Mouse (Mus musculus) forebrain, embryonic 10.5 days (tissue): ENCODE measurements around the gene Atp5g1. TPM values are rescaled to one million over a fixed set of nuclear protein-coding genes. Genes with fewer than 3 reads are reported as not detected.

Source experiments
- DNase-seq: peaks from one replicate; pipeline ENCODE4 v3.0.0-alpha.2; 2017; ENCODE audit warnings: low spot score; ENCODE audit errors: extremely low spot score
- H3K27ac ChIP-seq: fragments of 300-500 bp; sonication (generic); 2 replicates; pipeline ENCODE4 v1.5.1; 2016; ENCODE audit warnings: mild to moderate bottlenecking
- H3K27me3 ChIP-seq: fragments of 300-500 bp; sonication (generic); 2 replicates; pipeline ENCODE4 v1.6.1; 2016; ENCODE audit warnings: mild to moderate bottlenecking; ENCODE audit not compliant: poor library complexity, severe bottlenecking
- H3K36me3 ChIP-seq: fragments of 300-500 bp; sonication (generic); replicated peaks from 2 replicates; pipeline ENCODE4 v1.6.1; 2016; ENCODE audit warnings: mild to moderate bottlenecking, moderate library complexity
- H3K4me1 ChIP-seq: fragments of 300-500 bp; sonication (generic); 2 replicates; pipeline ENCODE4 v1.6.1; 2016
- H3K4me3 ChIP-seq: fragments of 300-500 bp; sonication (generic); 2 replicates; pipeline ENCODE4 v1.5.1; 2016; ENCODE audit warnings: mild to moderate bottlenecking, moderate library complexity
- H3K9me3 ChIP-seq: fragments of 300-500 bp; sonication (generic); 2 replicates; pipeline ENCODE4 v1.6.1; 2016; ENCODE audit warnings: mild to moderate bottlenecking, moderate library complexity
- WGBS: fragments of 180-500 bp; shearing (Covaris S2); methylation state at CpG from one replicate; pipeline ENCODE4 v1.1.7; 2016; 5-methylcytosine and 5-hydroxymethylcytosine counted together
- polyA plus RNA-seq: library from polyadenylated mRNA; unstranded; fragments of >200 nt; fragmentation: Nextera tagmentation; extraction: Ambion mirVana; gene quantifications from 2 replicates; pipeline ENCODE4 v1.2.1, GENCODE M21; 2016

Gene Atp5g1
- polyA plus RNA-seq, 1 experiment from 2014 or later = 557 TPM

GRCm38 (mm10) chr11:96092674-96093291, 17.3 kb upstream of the Atp5g1 start:
- no peak for DNase-seq
- Histone ChIP-seq H3K4me1 (no peaks in the 10 kb centered on the region), H3K27ac (no peak overlapping the region), H3K27me3 (peaks cover 7% of the 10 kb centered on the region; the same call in 1 of the 2 replicates), H3K4me3 (no peak overlapping the region), H3K36me3 (no peaks in the 10 kb centered on the region), H3K9me3 (peaks cover 6% of the 10 kb centered on the region; the same call in 1 of the 2 replicates)
- 47% methylated on average over 7 of the region's 7 CpGs for WGBS

- Histone ChIP-seq H3K27ac (no peak overlapping the region), H3K36me3 (no peaks in the 10 kb centered on the region), H3K9me3 (peaks cover 6% of the 10 kb centered on the region; the same call in 1 of the 2 replicates), H3K4me3 (no peak overlapping the region), H3K27me3 (peaks cover 3% of the 10 kb centered on the region; the same call in 1 of the 2 replicates), H3K4me1 (no peaks in the 10 kb centered on the region)
- WGBS = 59% methylated on average over 2 of the region's 2 CpGs
- DNase-seq = no peak
Observed at GRCm38 (mm10) chr11:96091073-96091472, 15.6 kb upstream of the Atp5g1 start.

GRCm38 (mm10) chr11:96087981-96088380, 12.5 kb upstream of the Atp5g1 start:
- H3K4me3 ChIP-seq = no peak overlapping the region
- no peak for DNase-seq
- H3K27me3 ChIP-seq = peaks cover 2% of the 10 kb centered on the region; the same call in 1 of the 2 replicates
- H3K9me3 ChIP-seq = peaks cover 6% of the 10 kb centered on the region; the same call in 1 of the 2 replicates
- H3K4me1 ChIP-seq = no peaks in the 10 kb centered on the region
- 87% methylated on average over 6 of the region's 6 CpGs for WGBS
- no peaks in the 10 kb centered on the region for H3K36me3 ChIP-seq
- no peak overlapping the region for H3K27ac ChIP-seq

GRCm38 (mm10) chr11:96082682-96083081, 7.2 kb upstream of the Atp5g1 start:
- Histone ChIP-seq H3K4me1 (no peaks in the 10 kb centered on the region), H3K4me3 (no peak overlapping the region), H3K36me3 (no peaks in the 10 kb centered on the region), H3K27me3 (no peaks in the 10 kb centered on the region), H3K9me3 (no peaks in the 10 kb centered on the region), H3K27ac (no peak overlapping the region)
- DNase-seq = no peak
- WGBS = 86% methylated on average over 3 of the region's 3 CpGs

GRCm38 (mm10) chr11:96080736-96081135, 5.3 kb upstream of the Atp5g1 start:
- Histone ChIP-seq H3K9me3 (no peaks in the 10 kb centered on the region), H3K27ac (no peak overlapping the region), H3K4me3 (no peak overlapping the region), H3K27me3 (no peaks in the 10 kb centered on the region), H3K4me1 (peaks cover 5% of the 10 kb centered on the region), H3K36me3 (no peaks in the 10 kb centered on the region)
- no peak for DNase-seq
- 88% methylated on average over 5 of the region's 5 CpGs for WGBS

- H3K4me3 ChIP-seq = peak overlapping the region; percentile 82
- peak overlapping the region; percentile 88 for H3K27ac ChIP-seq
- peaks cover 20% of the 10 kb centered on the region for H3K36me3 ChIP-seq
- WGBS = 71% methylated on average over 13 of the region's 13 CpGs
- no peak for DNase-seq
- peaks cover 21% of the 10 kb centered on the region for H3K4me1 ChIP-seq
- no peaks in the 10 kb centered on the region for H3K27me3 ChIP-seq
- H3K9me3 ChIP-seq = no peaks in the 10 kb centered on the region
Observed at GRCm38 (mm10) chr11:96076221-96077105, 993 bp upstream of the Atp5g1 start.

- Histone ChIP-seq H3K27me3 (no peaks in the 10 kb centered on the region), H3K4me1 (peaks cover 21% of the 10 kb centered on the region), H3K36me3 (peaks cover 33% of the 10 kb centered on the region), H3K27ac (peak overlapping the region; percentile 88), H3K9me3 (no peaks in the 10 kb centered on the region), H3K4me3 (peak overlapping the region; percentile 82)
- 0% methylated on average over 15 of the region's 15 CpGs for WGBS
- no peak for DNase-seq
Observed at GRCm38 (mm10) chr11:96075177-96075508, 327 bp downstream of the Atp5g1 start.

GRCm38 (mm10) chr11:96074351-96075176, 906 bp downstream of the Atp5g1 start:
- WGBS = 29% methylated on average over 17 of the region's 17 CpGs
- Histone ChIP-seq H3K27me3 (no peaks in the 10 kb centered on the region), H3K4me3 (peak overlapping the region; percentile 82), H3K27ac (peak overlapping the region; percentile 88), H3K9me3 (no peaks in the 10 kb centered on the region), H3K4me1 (peaks cover 21% of the 10 kb centered on the region), H3K36me3 (peaks cover 34% of the 10 kb centered on the region)
- no peak for DNase-seq

GRCm38 (mm10) chr11:96073295-96073993, 2.0 kb downstream of the Atp5g1 start:
- no peak for DNase-seq
- WGBS = 89% methylated on average over 8 of the region's 9 CpGs

GRCm38 (mm10) chr11:96071013-96071412, 4.5 kb downstream of the Atp5g1 start:
- WGBS = 94% methylated on average over 1 of the region's 1 CpGs
- peaks cover 38% of the 10 kb centered on the region for H3K36me3 ChIP-seq
- no peak overlapping the region for H3K4me3 ChIP-seq
- H3K27me3 ChIP-seq = no peaks in the 10 kb centered on the region
- no peak overlapping the region for H3K27ac ChIP-seq
- no peaks in the 10 kb centered on the region for H3K9me3 ChIP-seq
- peaks cover 19% of the 10 kb centered on the region for H3K4me1 ChIP-seq
- no peak for DNase-seq

More at GRCm38 (mm10) chr11:96073295-96073993, 2.0 kb downstream of the Atp5g1 start:
- Histone ChIP-seq H3K27ac (no peak overlapping the region), H3K4me3 (peak overlapping the region; percentile 82), H3K27me3 (no peaks in the 10 kb centered on the region), H3K36me3 (peaks cover 38% of the 10 kb centered on the region), H3K4me1 (peaks cover 21% of the 10 kb centered on the region), H3K9me3 (no peaks in the 10 kb centered on the region)

GRCm38 (mm10) chr11:96070353-96070752, 5.1 kb downstream of the Atp5g1 start:
- Histone ChIP-seq H3K27me3 (no peaks in the 10 kb centered on the region), H3K36me3 (peaks cover 38% of the 10 kb centered on the region), H3K4me3 (no peak overlapping the region), H3K4me1 (peaks cover 25% of the 10 kb centered on the region), H3K9me3 (no peaks in the 10 kb centered on the region), H3K27ac (no peak overlapping the region)
- 93% methylated on average over 7 of the region's 7 CpGs for WGBS
- DNase-seq = no peak

GRCm38 (mm10) chr11:96068231-96068630, 7.2 kb downstream of the Atp5g1 start:
- Histone ChIP-seq H3K4me1 (peaks cover 25% of the 10 kb centered on the region), H3K9me3 (no peaks in the 10 kb centered on the region), H3K4me3 (no peak overlapping the region), H3K27ac (no peak overlapping the region), H3K36me3 (peaks cover 28% of the 10 kb centered on the region), H3K27me3 (no peaks in the 10 kb centered on the region)
- 77% methylated on average over 5 of the region's 5 CpGs for WGBS
- DNase-seq = no peak
